Mouse (Mus musculus) brain, adult 2 months (tissue): ENCODE results near the gene Pepd.
A peak's percentile ranks its signal among the peaks of the same experiment; 100 is the strongest.
"Not testable (repeated sequence)": the region's sequence is repeated elsewhere in the genome, so short reads cannot be mapped to it uniquely, and the experiment has no call there.

Source experiments
- DNase-seq: peaks from one replicate; pipeline ENCODE4 v3.0.0; 2011; ENCODE audit warnings: low read depth, low spot score

Pepd gene

DNA sequence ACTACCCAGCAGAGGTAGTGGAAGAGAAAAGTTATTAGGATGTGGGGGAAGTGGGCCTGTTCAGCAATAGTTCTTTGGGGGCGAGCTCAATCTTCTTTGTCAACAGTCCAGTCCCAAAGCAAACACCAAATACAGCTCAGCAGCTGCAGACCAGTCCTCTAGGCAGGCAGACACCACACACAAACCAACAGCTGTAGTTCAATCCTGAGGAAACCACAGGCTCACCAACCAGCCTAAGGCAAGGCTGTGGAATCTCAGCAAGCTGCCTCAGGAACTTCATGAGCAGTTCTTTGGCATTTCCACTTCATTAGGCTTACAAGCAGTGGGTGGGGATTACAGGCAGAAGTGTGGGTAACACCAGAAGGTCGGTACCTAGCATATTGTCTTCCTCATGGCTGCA is 70.2 kb downstream of the Pepd start:
- DNase-seq, result not testable (repeated sequence)

DNA sequence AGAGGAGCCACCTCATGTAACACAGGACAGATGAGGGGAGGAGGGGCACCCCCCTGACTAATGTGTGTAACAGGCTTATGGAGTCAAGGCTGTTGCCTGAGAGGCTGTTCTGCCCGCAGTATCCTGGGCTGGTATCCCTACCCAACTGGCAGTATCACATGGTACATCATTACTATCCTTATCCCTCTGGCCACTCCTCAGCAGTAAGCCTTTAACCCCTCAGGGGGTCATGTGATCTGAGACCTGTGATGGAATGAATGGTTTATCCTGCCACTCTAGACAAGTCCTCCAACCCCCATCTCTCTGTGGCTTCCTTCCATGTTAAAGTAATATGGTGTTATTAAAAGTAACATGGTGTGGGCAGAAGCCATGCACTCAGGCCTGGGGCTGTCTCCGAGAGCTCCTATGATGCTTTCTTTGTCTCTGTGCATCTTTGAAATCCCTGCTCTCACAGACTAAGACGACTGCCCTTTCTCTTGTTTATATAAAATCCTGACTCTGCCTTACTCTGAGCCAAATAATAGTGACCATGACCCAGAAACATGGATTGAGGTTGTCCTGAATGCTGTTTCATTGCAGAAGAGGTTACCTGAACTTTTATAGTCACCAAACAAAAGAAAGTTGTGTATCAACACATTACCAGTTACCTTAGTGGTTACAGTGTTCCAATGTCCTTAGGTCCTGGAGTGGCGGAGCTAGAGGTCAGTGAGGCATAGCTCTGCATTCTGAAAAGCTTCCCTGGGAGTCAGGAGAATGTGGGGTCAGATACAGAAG is 71.7 kb downstream of the Pepd start:
- no peak for DNase-seq

DNA sequence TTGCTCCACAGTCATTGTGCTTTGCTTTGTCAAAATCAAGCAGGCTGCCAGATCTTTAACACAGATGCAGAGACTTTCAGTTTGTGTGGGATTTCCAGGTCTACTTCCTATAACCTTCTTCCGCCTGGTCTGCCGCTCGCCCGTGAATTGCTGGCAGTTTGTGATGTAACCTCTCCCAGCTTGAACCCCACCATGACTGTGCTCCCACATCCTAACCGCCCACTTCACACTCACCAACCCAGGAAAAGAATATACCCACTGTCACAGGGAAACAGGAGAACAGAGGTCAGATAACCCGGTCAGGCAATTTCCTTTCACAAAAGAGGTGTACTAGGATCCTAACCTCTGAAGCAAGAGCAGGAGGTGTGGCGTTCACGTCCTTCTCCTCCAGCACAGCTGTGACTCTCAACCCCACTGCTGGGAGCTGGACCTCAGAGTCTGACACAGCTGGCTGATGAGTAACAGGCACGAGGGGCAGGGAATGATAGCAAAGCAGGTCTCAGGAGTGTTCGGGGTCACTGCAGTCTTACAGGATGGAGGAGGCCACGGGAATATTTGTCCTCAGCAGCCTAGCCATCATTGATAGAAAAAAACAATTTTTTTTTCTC is 72.5 kb downstream of the Pepd start:
- DNase-seq, result no peak

DNA sequence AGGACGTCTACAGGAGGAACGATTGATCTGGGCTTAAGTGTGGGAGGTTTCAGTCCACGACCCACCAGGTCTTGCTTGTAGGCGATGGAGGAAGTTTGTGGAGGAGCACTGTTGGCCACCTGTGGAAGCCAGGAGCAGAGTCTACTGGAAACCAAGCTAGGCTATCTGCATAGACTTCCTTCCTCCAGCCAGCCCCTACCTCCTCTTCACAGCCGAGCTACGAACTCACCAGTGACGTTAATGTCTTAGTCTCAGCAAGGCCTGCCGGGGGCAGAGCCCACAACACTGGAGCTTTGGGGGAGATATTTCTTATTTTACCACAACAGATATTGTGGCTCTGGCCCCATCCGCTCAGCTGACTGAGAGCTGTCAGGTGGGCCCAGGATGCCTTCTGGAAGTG is 73.0 kb downstream of the Pepd start:
- no peak for DNase-seq

DNA sequence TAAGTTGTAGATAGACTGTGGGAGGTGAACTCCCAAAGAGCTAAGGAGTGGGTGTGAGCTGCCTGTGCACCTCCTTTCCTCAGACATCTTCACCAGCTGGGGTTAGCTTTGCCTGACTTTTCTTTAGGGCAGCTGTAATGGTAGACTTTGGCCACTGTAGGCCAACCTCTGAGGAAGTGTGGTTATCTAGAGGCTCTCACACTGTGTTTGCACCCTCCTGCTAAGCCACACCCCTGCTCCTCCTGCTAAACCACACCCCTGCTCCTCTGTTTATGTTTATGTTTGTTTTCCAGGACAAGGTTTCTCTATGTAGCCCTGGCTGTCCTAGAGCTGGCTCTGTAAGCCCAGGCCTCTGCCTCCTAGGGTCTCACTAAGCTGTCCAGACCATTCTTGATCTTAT is 73.5 kb downstream of the Pepd start:
- DNase-seq, result no peak

DNA sequence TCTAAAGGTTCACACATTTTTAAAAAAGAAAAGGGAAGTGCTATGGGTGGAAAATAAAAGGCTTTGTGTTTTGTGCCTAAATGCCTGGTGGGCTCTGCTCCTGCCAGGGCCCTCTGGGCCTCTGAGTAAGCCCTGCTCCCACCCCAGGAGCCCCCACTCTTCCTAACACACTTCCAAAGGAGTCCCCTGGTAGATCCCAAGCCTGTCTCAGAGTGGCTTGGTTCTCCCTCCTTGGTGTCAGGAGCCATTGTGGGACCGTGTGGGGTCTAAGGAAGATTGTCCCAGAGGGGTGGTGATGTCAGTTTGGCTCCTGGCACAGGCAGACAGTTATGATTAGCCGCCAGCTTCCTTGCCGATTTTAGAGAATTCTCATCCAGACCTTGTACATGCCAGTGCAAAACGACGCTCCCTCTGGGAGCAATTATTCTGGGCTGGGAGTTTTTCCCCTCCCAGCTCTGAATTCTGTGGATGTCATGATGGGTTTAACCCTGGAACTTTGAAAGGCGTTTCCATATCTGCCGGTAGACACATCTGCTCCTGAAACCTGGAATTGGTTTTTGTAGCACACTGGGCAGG is 74.5 kb downstream of the Pepd start:
- DNase-seq, result no peak

DNA sequence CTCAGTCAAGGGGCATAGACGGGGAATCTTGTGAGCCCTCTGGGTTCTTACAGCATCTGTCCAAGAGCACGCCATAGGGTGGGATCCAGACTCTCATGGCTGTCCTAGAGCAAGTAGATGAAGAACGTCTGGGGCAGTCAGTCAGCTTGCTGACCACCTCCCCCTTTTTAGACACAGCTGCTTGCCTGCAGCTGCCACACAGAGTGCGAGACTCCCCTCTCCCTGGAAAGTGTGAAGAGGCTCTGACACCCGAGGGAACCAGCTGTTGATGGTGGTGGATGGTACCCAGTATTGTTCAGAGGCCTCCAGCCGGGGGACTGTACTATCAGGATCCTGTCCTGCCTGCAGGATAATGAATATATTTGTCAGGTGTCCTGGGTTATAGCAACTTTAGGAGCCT is 75.1 kb downstream of the Pepd start:
- no peak for DNase-seq

DNA sequence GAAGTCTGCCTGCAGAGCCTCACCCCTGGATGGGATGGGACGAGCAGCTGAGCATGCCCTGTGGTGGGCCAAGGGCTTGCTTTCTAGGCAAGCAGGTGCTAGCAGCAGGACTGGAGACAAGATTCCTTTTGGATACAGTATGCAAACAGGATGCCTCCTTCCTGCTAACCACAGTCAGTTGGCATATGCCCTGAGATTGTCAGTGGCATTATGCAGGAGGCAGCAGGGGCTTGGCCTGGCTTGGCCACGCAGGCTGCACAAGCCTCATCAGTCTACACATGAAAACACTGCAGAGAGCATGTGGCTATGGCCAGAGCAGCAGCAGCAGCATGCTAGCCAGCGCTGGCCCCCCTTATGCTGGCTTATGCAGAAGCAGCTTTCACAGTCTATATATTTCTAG is 76.3 kb downstream of the Pepd start:
- no peak for DNase-seq

DNA sequence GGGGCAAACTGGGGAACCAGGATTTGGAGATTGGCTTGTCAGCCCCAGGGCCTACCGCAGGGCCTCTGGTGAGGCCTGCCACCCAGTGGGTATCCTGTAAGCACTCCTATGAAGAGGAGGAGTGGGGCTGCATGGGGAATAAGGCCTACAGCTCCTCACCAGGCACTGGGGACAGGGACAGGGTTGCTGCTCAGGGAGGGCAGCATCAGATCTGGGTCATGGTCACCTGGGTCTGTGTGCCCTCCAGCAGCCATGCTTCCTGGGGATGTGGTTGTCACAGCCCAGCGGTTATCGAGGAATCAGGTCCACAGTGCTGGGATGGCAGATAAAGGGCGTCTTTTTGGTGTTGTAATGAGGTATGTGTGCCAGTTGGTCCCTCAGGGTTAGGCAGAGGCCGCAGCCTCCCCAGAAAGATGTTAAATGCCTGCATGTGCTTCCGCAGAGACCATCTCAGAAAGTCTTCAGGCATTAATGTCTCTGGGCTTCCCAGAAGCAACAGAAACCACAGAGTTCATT is 79.6 kb downstream of the Pepd start:
- DNase-seq, result no peak

DNA sequence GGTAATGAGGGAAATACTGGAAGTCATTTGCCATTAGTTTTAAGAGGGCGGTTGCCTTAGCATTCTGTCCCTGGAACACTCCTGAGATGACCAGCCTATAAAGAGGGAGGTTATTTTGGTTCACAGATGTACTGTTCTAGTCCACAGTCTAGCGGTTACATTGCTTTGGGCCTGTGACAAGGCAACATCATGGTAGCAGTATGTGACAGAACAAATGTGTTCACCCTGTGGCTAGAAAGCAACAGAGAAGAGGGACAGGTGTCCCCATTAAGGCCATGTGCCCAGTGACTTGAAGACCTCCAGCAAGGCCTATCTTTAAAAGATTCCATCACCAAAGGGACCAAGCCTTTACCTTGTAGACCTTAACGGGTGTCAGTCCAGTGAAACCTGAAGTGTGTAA is 80.6 kb downstream of the Pepd start:
- no peak for DNase-seq

DNA sequence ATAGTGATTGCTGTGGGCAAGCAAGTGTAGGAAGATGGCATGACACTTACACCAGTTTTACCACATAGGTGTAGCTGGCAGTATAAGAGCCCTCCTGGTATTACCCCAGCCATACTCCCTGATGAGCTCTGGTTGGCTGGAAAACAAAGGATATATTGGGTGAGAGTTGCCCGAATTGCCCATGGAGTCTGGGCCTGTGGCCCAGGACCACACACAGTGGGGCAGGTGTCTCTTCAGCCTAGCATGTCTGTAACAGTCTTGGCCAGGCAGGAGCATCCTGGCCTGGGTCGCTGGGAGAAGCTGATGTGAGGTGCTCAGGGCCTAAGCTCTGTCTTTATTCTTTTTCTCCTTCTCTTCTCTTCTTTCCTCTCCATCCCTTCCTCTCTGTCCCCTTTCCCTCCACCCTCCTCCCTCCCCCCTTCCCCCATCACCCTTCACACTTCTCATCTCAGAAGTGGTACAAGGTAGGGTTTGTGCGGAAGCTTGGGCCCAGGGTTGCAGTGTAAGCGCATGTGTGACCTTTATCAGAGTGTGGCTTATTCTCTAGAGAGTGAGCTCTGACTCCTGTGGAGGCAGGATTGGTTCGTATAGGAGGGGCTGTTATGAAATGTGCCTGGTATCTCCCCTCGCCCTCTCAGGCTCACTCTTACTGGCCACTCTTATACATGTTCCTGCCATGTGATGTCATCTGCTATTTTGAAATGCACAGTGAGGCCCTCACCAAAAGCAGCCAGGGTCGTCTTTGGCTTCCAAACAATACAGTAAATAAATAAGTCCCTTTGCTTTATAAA is 83.9 kb downstream of the Pepd start:
- no peak for DNase-seq

DNA sequence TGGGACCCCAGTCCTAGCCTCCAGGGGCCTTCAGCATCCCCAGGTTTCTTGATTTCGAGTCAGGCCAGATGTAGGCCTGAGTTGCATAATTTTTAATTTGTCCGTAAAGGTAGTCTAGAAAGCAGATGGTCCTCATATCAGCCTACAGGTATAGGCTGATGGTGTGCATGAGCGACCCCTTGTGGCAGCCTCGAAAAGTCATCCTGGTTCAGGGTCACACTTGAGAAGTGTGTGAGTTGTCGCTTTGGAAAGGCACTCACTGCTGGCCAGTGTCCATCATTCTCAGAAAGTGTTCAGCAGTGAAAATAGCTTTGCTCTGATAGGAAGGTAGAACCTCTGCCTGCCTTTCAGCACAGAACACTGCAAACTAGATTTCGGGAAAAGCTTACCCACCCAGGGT is 88.7 kb downstream of the Pepd start:
- DNase-seq, result peak; percentile 66

DNA sequence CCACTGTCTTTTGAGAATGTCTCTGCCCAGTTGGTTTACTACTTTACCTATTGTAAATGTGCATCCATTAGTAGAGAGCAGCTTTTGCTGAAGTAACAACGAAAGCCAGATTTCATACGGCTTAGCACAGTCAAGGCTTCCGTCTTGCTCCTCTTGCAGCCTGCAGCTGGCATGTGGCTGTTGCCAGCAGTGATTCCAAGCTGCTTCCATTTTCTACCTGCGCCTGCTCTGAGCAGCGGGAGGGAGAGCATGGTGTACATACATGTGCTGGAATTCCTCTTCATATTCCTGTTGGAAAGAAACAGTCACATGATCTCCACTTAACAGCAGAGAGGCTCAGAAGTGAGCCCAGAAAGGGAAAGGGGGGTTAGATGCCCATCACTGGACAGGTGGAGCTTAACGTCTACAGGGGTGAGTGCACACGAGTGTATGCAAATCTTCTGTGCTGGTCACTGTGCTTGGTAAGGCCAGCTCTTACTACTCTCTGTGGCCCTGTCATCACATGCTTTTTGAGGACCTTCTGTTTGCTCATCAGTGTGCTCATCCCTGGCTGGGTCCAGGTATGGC is 91.1 kb downstream of the Pepd start:
- DNase-seq, result no peak

DNA sequence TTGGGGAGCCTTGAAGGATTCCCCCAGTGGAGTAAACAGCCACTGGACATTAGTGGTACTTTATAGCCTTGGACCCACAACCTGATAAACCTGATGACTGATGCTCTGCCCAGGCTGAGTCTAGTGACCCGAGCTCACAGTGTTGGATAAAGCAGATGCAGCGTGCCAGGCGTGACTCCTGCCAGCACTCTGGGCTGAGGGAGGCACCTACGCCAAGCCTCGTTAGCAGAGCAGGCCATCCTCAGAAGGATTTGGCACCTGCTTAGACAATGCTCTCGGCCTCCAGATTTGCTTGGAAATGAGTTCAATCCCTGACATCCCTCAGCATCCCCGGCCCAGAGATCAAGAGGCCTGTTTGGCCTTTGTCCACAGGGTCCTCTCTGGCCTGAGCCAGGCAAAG is 94.5 kb downstream of the Pepd start:
- DNase-seq, result no peak

DNA sequence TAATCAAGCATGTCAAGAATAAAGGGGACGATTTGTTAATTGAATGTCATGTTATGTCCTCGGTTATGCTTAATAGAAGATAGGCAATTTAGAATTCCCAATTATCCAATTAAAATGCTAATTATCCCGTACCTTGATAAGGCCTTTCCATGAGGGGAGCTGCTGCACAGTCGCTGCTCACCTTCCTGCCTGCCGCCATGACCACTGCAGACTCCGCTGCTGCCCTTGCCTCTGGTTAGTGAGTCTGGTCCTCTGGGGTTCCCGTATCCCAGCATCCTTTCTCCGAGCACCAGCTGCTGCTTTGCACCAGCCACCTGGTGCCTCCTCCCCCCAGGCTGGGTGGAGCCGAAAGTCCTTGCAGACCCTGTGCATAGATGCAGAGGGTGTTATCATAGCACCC is 101.0 kb downstream of the Pepd start:
- no peak for DNase-seq

DNA sequence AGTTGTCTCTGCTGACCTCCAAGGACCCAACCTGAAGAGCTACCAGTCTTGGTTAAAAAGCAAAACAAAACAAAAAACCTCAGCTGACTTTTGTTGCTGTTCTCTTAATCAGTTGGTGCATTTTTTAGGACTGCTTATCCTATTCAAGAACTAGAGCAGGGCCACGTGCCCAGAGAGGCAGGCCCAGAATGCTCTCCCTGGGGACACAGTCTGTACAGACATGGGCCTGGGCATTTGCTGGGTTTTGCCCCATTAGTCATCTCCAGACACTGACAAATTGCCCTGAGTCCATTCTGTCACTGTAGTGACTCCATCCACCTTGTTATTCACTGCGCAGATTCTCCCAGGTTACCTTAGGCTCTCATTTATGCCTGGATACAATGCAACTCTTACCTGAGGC is 103.1 kb downstream of the Pepd start:
- no peak for DNase-seq

DNA sequence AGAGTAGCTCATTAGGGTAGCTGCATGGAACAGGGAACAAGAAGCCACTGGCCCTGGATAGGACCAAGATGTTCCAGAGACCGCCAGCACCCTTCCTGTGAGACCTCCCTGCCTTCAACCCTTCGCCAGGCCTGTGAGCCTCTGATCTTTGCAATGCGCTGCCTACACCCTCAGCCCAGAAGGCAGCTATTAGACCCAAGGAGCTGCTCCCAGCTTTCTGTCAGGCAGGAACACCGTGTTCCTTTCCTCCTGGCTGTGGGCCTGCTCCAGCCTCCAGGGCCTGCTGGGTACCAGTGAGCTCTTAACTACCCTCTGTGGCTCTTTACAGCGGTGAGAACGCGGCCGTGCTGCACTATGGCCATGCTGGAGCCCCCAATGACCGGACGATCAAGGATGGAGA is 109.2 kb downstream of the Pepd start:
- DNase-seq, result peak; percentile 26

DNA sequence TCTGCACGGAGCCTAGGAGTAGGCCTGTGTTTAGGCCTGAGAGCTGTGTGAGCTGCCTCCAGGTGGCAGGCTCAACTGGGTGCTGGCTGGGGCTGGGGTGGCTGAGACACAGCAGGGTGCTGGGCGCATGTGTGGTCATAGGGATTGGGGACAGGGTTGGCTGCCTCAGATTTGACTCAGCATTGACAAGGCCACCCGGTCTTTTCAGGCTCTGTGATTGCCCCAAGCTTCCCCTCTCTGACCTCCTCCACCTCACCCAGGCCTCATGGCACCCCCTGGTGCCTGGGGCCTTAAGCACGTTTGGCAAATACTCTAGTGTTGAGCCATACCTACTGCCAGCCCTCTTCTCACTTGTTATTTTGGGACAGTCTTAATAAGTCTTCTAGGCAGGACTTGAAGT is 111.1 kb downstream of the Pepd start:
- no peak for DNase-seq

DNA sequence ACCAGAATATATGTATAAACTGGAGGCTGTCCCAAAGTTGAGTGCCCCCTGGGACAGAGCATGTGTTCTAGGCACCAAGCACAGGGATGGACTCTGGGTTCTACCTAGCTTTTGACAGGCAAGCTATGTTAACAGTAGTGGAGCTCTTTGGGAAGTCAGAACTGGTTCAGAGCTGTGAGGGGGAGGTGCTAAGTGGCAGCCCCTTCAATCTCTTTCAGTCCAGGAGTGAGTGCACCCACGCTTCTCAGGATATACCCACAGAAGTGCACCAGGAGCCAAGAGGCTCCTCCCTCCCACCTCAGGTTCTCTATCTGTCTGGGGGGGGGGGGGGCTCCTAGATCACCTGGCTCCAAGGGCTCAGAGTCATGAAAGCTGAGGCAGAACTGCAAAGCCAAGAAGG is 112.2 kb downstream of the Pepd start:
- peak; percentile 61 for DNase-seq

DNA sequence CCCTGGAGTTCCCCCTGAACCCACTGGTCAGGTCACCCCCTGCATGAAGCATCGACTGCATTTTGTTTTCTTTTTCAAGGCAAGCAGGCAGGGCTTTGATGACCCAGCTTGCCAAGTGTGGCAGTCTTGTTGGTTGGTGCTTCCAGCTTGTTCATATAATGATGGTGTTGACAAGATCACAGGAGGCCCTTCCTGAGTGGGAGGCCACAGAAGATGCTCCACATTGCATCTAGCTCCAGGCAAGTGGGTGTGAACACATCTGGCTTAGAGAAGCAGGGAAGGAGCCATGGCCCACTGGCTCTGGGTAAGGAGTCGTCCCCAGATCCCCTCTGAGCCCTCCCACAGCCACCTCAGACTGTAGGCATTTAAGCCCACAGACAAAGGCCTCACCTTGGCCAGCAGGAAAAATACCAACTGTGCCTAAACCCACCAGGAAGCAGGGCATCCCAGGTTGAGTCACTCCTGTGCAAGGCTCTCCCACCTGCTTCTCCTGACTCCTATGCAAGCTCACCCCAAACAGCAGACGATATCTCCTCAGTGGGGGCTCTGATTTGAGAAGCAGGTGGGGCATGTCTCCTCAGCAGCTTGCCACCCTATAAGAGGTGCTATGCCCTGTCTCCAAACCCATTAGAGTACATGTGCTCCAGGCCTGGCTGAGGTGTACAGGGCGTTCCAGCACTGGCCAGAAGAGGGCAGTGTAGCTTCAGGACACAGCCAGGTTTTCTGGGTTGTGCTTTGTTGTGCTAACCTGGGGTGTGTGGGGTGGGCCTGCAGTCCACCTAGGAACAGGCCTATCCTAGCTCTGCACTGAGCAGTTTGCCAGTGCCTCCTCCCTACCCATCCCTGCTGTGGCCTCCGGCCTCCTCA is 113.5 kb downstream of the Pepd start:
- peak; percentile 82 for DNase-seq

DNA sequence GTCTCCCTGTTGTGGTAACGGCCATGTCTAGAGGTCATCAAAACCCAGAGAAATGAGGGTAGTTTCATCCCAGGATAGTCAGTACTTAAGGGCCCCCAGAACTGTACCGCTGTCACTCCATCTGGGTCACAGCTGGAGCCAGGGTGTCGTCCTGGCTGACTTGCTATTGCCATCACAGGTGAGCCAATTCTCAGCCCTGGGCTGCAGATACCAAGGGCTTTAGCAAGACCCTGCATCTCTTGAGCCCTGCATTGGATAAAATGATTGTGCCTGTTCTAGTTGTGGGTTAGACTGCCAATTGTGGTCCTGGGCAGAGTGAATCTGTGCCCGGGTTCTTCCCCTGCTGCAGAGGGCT is 114.1 kb downstream of the Pepd start:
- no peak for DNase-seq
